Mouse (Mus musculus) induced T-regulatory cell, adult 2 months (primary cell): ENCODE measurements around the gene Klf1.
"Not testable (repeated sequence)": the region's sequence is repeated elsewhere in the genome, so short reads cannot be mapped to it uniquely, and the experiment has no call there.

ENCODE experiments used
- DNase-seq: peaks from one replicate; pipeline ENCODE4 v3.0.0-alpha.2; 2012; ENCODE audit warnings: low read depth

Gene Klf1

DNA sequence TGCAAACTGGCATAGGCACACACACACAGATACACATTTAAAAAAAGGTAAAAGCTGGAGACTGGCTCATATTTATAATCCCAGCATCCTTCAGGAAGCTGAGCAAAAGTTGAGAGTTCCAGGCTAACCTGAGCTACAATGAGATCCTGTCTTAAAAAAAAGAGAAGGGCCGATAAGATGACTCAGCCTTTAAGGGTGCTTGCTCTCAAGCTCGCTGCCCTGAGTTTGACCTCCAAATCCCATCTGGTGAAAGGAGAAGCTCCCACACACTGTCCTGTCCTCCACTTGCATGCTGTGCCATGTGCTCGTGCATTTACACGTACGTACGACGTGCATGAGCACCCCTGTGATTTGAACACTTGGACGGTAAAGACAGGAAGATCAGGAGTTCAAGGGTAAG, 5.8 kb downstream of the Klf1 start:
- DNase-seq: no peak

DNA sequence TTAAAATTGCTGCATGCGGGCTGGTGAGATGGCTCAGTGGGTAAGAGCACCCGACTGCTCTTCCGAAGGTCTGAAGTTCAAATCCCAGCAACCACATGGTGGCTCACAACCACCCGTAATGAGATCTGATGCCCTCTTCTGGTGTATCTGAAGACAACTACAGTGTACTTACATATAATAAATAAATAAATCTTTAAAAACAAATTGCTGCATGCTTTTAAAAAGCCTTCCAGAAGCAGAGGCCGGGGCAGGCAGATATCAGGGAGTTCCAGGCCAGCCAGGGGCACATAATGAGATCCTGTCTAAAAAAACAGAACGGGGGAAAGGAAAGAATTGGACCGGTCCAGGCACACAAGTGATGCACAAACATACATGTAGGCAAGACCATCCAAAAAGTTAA, 6.3 kb downstream of the Klf1 start:
- DNase-seq: not testable (repeated sequence)

DNA sequence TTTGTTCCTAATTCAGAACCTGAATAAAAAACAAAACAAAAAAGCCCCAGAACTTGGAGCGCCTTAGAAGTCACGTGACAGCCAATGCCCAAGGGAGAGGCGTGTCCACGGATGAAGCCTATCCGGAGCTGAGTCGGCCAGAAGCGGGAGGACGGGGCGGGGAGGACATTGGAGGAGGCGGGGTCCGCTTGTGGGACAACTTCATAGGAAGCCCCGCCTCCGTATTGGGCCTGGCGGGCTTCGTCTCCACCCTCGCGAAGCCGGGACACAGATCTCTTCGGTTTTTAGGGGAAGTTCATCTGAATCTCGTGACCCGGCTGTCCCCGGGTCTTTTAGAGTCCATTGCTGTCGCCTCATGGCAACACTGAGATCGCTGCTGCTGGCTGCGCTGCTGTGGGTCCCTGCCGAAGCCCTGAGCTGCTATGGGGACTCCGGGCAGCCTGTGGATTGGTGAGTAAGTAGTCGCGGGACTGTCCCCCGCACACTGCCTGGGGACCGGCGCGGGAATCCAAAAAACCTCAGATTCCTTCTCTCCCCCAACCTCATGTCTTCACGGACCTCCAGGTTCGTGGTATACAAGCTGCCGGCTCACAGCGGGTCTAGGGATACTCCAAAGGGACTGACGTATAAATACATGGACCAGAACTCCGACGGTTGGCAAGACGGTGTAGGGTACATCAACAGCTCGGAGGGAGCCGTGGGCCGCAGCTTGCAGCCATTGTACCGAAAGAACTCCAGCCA, 6.9 kb downstream of the Klf1 start, which contains the start of gene Dnase2a:
Gene Dnase2a, plus strand, starts transcription at position 140 of the 741 bp plus-strand sequence.
- DNase-seq: peak; percentile 97

DNA sequence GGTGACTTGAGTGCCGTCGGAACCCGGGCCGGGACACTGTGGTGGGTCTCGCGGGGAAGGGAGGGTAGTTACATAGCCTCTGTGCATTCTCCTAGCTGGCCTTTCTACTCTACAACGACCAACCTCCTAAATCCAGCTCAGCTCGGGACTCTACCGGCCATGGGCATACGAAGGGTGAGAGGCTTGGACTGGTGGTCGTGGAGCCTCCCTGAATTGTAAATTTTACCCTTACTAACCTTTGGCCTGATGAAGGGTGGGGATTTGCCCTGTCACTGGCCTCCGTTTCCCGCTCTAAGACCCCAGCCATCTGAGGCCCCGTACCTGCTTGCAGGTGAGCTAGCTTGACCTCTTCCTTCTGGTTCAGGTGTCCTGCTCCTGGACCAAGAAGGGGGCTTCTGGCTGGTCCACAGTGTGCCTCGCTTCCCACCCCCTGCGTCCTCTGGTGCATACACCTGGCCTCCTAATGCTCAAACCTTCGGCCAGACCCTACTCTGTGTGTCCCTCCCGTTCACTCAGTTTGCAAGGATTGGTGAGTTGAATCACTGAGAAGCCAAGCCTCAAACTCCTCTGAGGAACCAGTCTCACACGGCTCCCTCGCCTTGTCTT, 7.5 kb downstream of the Klf1 start:
- DNase-seq: no peak

DNA sequence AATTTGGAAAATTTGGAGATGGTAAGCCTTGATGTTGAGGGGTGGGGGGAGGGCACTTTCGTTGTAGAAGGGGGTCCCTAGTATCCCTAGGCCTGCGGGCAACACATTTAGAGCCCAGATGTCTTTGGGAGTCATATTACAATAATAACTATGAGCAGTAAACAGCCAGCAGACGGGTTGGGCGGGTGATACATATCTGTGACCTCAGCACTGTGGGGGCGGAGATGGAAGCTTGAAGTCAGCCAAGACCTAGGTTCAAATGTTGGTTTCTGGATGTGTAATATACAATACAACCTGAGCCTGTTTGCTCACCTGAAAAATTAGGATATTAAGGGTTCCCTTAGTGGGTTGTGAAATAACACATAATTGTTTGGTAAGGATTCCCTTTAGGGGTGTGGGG, 8.2 kb downstream of the Klf1 start:
- DNase-seq: peak; percentile 64

DNA sequence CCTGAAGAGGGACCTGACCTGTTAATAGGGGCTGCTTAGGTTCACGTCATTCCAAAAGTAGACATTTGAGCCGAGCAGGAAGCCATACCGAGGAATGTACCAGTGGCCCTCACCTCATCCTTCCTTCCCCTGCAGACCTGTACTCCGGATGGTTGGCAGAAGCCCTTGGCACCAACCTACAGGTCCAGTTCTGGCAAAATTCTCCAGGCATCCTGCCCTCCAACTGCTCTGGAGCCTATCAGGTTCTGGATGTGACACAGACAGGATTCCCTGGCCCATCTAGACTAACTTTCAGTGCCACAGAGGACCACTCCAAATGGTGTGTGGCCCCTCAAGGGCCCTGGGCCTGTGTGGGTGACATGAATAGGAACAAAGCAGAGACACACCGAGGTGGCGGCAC, 8.8 kb downstream of the Klf1 start:
- DNase-seq: no peak

DNA sequence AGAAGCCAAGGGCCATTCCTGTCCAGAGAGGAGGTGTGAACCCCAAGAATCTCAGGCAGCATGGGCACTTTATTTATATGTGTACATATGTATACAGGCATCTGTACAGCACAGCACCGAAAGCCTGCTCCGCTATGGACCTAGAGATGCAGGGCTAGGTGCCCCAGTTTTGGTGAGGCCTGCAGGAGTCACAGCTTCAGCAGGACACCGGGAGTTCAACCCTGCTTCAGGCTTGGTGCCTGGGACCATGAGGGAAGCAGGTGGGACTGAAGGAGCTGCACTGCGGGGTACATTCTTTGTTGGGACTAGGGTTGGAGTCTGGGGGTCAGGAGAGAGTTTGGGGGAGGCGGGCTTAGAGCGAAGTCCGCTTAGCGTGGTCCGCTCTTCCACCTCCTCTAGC, 10.1 kb downstream of the Klf1 start:
- DNase-seq: no peak

DNA sequence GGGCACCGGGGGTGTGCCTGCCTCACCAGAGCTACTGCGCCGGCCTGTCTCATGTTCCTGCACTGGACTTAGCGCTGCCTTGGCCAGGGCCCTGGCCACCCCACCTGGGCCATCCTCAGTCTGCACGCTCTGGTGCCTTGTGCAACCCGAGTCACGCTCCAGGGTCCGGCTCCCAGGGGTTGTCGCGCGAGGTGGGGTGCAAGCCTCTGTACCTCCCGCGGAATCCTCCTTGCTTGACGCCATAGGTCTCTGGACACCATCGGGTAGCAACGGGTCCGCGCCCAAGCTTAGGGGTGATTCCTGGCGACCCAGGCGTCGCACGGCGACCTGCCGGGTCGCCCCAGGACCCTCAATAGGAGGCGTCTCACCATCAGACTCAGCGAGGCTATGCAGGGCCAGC, 10.7 kb downstream of the Klf1 start:
- no peak for DNase-seq

DNA sequence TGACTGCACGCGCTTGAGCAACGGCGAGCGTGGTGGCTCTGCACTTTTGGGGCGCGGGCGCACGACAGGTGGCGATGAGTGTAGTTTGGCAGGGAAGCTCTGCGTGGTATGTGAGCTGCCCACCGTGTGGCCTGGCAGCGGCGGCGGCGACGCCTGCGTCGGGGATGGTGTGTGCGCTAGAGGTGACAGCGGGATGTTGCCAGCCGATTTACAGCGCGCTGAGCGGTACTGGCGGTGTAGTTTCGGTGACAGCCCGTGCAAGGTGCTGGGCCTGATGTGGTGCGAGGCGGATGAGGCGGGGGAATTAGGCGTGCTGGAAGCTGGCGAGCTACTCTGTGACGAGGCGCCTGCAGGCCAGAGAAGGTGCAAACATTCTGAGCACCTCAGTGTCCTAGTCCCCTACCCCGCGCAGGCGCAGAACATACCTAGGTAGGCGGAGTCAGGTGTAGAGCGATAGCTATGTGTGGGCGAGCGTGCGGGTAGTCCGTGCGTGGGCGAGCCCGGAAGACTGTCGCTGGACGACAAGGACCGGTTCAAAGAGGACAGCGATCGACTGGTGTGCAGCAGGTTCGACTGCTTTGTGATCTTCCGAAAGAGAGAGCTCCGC, 11.3 kb downstream of the Klf1 start:
- DNase-seq: peak; percentile 96

DNA sequence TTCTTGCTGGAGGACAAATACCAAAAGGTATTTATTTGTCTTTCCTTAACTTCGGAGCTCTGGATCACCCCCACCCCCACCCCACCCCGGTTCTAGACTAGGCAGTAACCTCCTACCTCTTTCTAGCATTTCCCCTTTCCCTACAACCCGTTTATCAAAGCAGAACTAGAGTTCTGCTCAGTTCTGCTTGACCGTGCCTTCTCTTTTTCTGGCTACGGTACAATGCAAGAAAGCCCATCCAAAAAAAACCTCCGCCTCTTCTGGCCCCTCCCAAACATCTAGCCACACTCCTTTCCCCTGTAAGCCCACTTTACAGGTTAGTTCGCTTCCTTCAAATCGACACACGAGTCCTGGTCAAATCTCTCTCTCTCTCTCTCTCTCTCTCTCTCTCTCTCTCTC, 11.8 kb downstream of the Klf1 start:
- no peak for DNase-seq

DNA sequence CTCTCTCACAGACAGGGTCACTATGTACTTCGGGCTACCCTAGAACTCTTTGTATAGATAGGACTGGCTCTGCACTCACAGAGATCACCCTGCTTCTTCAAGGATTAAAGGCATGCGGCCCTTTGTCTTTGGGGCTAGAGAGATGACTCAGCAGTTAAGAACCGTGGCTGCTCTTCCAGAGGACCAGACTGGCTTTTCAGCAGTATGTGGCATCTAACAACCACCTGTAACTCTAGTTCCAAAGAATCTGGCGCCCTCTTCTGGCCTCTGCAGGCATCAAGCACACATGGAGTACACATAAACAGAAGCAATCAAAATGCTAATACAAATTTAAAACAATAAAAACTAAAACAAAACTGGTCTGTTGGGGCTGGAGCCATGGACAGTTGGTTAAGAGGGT, 12.2 kb downstream of the Klf1 start:
- peak; percentile 87 for DNase-seq

DNA sequence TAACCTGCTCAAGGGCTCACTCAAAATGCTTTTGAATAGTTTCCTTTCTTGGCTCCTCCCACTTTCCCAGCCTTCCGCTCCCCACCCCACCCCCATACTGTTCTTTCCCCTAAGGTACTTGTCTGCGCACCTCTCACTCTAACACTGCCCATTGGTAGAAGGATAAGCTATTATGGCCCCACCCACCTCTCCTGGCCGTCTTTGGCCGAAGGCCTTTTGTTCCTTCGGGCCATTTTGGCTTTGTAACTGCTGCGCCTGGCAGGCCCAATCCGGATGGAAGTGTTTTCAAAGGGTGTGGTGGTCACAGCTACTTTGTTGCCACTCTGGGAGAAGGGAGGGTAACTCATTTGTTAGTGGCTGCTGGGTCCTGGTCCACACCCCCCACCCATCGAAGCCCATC, 13.5 kb downstream of the Klf1 start:
- DNase-seq: no peak

DNA sequence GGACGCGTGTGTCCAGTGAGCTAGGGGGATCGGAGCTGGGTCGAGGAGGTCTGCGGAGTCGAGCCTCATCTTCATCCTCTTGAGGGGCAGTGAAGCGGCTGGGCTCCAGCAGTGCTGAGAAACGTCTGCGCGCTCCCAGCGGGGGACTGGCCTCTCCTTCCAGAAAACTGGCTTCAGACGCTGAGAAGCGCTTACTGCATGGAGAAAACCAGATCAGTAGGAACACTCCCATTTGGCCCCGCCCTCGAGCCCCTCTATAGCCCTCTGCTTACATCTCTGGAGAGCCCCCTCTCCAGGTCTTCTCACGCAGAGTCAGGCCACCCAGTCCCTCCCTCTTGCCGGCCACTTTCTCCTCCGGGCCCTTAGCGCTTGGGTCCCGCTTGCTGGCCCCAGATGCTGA, 16.1 kb downstream of the Klf1 start:
- no peak for DNase-seq

DNA sequence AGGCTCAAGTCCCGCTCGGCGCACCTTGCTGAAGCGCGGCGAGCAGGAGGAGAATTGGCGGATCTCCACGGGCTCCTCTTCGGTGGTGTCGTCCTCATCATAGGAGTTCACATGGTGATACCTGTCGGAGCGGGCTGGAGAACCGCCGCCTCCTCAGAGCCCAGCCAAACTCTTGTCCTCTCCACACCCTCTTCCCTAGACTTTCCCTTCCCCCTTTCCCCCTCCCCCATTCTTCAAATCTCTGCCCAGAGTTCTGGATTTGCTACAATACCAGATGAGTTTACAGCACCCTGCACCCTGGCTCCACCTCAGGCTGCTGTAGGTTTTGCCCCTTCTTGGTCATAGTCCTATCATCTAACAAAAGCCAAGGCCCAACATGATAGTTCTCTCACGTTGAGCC, 16.9 kb downstream of the Klf1 start:
- DNase-seq: no peak

DNA sequence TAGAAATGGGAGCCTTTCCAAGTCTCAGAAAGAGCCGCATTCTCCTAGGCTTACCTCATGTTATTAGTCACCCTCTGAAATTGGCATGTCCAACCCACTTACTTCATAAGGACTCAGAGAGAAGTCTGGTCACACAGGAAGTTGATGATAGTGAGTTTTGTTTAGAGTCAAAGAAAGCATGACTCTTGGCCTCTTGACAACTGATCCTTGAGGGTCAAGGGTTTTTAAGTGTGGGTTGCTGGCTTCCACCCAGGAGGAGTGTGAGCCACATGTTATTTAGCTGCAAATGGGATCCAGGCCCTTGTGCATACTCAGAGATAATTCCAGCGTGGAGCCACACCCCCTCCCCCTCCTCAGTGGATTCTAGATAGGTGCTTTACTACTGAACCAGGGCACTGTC, 19.9 kb downstream of the Klf1 start:
- no peak for DNase-seq

DNA sequence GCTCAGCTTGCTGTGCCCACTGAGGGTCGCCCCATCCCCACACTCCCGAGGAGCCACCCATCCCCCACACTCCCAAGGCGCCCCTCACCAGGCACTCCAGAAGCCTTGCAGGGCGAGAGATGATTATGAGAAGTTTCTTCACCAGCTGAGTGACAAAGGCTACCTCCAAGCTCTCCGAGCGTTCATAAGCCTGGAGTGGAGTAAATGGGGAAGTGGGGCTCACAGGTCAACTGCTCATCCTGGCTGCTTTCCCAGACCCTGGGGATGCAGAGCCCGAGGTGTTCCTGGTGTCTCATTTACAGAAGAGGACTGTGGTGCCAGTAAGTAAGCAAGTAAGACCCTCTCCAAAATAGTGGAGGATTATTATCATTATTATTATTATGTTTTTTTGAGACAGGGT, 23.8 kb downstream of the Klf1 start:
- DNase-seq: no peak

DNA sequence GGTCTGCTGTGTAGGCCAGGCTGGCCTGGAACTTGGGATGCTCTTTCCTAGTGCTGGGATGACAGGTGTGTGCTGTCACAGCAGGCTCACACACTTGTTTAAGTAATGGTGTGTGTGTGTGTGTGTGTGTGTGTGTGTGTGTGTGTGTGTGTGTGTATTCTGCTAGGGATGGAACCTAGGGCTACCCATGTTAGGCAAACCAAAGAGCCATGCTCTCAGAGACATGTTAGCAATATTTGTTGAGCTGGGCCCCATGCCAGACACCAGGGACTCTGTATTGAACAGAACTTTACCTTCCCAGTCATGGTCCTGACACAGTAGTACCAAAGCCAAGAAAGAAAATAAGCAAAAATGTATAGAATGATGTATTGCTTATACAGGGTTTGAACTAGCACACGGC, 25.8 kb downstream of the Klf1 start:
- DNase-seq: no peak

DNA sequence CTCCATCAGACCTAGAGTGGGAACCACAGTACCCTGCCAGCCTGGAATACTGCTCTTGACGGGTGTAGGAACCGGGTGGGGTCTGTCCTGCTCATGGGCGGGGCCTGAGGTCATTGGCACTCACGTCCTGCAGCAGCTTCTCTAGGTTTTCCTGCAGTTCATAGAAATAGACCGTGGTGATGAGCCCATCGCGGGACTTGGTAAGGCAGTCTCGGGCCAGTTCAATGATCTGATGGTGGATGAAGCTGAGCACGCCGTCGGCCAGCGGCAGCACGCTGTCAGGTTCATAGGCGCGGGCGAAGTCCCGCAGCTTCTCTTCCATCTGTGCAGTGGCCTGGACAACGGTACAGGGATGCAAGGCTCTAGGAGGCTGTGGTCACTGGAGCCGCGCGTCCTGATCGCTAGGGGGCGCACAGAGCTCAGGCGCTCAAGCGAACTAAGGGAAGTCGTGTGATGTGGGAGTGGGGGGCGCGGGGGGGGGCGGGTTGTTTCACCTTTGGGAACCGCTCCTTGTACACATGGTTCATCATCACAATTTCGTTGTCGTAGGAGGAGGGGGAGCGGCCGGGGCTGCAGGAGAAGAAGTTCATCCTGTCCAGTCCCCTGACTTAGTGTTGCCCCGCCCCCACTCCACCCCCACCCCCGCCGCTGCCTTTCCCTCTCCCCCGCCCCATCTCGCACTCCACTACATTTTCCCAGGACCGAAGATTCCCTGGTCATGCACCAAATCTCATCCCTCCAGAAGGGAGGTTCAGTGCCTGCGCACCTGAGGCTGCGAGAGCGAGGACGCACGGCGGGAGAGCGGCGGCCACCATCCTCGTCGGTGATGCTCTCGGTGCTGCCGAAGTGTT, 27.0 kb downstream of the Klf1 start:
- DNase-seq: peak; percentile 81

DNA sequence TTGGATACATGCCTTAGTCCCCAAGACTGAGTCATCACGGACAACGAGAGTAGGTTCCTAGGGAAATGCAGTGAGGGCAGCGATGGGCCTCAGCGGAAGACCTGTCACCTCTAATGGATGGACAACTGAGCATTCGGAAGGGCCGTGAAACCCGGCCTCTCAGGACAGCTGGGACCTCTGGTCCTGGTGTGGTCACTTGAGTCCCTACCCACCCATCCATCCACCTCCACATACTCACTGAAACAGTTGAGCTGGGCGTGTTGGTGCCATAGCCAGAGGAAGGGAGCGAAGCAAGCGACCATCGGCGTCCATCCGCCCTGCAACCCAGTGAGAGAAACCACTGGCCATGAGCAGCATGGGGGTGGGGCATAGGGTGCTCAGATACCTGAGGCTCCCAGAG, 28.9 kb downstream of the Klf1 start:
- DNase-seq: no peak

DNA sequence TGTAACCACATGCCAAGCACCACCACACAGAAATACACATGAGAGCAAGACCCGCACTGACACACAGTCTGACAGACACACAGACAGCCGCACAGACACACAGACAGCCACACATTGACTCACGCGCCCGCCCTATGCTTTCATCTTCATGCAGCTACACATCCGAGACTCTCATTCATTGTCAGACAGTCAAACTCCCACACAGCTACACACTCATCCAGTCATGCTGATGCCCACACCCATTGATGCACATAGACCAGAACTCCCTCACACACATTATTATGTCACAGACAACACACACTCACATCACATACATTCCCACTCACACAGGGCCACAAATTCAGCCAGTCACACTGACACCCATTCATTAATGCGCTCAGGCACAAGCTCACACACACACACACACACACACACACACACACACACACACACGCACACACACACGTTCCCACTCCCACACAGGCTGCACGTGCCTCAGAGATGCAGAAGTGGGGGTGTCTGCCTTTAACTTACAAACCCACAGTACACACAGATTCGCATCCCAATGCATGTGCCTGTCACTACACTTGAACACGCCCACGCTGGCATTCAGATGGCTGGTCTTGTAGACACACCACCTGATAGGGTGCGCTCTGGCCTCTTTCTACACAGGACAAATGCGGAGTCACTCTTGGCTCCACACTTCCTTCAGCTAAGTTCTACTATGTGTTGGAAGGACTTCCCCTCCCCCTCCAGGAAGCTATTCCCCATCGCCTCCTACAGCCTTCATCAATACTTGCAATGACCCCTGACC, 32.2 kb downstream of the Klf1 start:
- peak; percentile 10 for DNase-seq

DNA sequence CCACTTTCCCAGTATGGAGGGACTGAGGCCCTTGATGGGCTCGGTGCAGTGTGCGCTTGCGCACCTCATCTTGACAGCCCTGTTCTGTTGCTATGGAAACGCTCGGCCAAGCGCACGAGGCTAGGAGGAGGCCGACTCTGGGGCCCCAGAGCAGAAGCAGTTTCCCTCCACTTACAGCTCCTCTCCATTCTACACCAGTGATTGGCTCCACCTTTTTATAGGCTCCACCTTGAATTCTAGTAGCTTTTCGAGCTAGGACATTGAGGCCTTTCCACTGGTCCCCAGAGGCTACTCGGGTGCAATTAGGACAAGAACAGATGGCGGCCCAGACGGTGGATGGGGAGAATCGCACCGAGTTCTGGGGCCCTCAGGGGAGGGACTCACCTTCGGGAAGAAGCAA, 33.1 kb downstream of the Klf1 start:
- peak; percentile 48 for DNase-seq

DNA sequence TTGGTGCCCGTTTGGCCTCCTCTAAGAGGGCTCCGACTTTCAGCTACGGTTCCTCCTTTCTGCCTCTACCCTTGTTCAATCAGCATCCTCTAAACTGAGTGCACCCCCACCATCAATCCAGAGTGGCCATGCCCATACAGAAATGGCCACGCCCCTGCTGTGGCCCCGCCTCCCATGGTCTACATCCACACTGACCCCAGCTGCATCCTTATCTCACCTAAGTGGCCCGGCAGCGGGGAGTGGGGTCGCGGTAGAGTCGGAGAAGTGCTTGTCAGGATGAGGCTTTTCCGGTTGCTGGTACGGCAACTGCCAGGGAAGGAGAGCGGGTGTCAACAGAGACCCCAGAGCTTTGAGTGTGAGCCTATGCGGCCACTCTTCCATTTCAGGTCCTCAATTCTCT, 33.8 kb downstream of the Klf1 start:
- no peak for DNase-seq
